12 mouse cellular contexts compared by ENCODE assay signal in the genomic region with DNA sequence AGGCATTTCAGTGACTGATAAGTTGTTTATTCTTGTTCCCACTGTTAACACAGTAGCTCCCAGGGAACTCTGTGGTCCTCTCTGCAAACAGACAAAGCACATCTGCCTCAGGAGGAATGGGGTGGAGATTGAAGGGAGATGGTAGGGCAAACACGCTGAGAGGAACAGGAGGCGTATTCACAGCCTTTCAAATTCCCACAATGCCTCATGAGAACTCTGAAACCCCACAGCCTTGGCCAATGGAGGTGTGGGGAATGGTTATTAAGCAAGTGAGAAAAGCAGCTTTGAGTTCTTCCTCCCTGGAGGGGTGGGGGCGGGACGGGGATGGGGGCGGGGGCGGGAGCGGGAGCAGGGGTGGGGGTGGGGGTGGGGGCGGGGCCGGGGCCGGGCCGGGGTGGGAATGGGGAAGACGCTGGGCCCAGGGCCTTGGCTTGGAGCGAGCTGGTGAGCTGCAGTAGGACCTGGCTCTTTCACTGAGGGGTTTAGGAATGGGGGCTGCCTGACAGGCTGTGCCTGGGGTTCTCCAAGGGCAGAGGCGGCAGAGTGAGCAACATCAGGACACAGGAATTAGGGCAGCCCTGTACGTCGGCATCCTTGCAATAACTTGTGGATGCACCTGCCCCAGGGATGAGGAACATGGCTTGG. TPM values are rescaled to one million over a fixed set of nuclear protein-coding genes. Genes with fewer than 3 reads are reported as not detected.
DNase-seq lines count a peak whose midpoint lies in the region; ATAC-seq and TF ChIP-seq lines count a peak whose summit lies in the region.
"Had no signal": no experiment of that assay in that cellular context is flagged by ENCODE, and none has a peak within 500 bp of the region (broad histone marks: within the 10 kb centered on the region; RNA-seq: fewer than 3 reads in every experiment).

No protein-coding gene starts in this region.

- H3K4me3 ChIP-seq in lung, embryonic 14.5 days (ENCODE audit: low read depth, low read length) = no peak overlapping the region
- H3K4me3 ChIP-seq in embryonic facial prominence, embryonic 11.5 days (ENCODE audit: low read depth, low read length) = no peak overlapping the region
- H3K4me3 ChIP-seq in intestine, embryonic 16.5 days (ENCODE audit: low read length) = no peak overlapping the region
- H3K4me3 ChIP-seq: limb, embryonic 15.5 days had no signal

- no peaks in the 10 kb centered on the region; the same call in 1 of the 2 replicates for H3K9me3 ChIP-seq in lung, embryonic 14.5 days (ENCODE audit: low read depth, low read length)
- H3K9me3 ChIP-seq in embryonic facial prominence, embryonic 11.5 days (replicated peaks; ENCODE audit: control insufficient read depth, low read length) = no peaks in the 10 kb centered on the region
- H3K9me3 ChIP-seq in intestine, embryonic 16.5 days (ENCODE audit: control insufficient read depth, low read length) = no peaks in the 10 kb centered on the region
- H3K9me3 ChIP-seq: limb, embryonic 15.5 days had no signal

- no peaks in the 10 kb centered on the region for H3K36me3 ChIP-seq in lung, embryonic 14.5 days (ENCODE audit: insufficient read depth)
- no peaks in the 10 kb centered on the region for H3K36me3 ChIP-seq in embryonic facial prominence, embryonic 11.5 days (replicated peaks; ENCODE audit: control insufficient read depth, insufficient read depth, low read depth, low read length)
- H3K36me3 ChIP-seq in intestine, embryonic 16.5 days (ENCODE audit: control insufficient read depth, insufficient read depth, low read length) = no peaks in the 10 kb centered on the region
- H3K36me3 ChIP-seq: limb, embryonic 15.5 days had no signal

- no peak overlapping the region for H3K9ac ChIP-seq in lung, embryonic 14.5 days
- H3K9ac ChIP-seq in embryonic facial prominence, embryonic 11.5 days (replicated peaks; ENCODE audit: low read length) = no peak overlapping the region
- no peak overlapping the region for H3K9ac ChIP-seq in intestine, embryonic 16.5 days (ENCODE audit: low read depth, low read length)
- H3K9ac ChIP-seq: limb, embryonic 15.5 days had no signal

- no peaks in the 10 kb centered on the region for H3K27me3 ChIP-seq in lung, embryonic 14.5 days (ENCODE audit: insufficient read depth, low read length)
- no peaks in the 10 kb centered on the region for H3K27me3 ChIP-seq in embryonic facial prominence, embryonic 11.5 days (ENCODE audit: control insufficient read depth, insufficient read depth, low read length)
- H3K27me3 ChIP-seq in intestine, embryonic 16.5 days (replicated peaks; ENCODE audit: control insufficient read depth, insufficient read depth, low read length) = no peaks in the 10 kb centered on the region

- no peak overlapping the region for H3K27ac ChIP-seq in lung, embryonic 14.5 days (ENCODE audit: low read depth)
- no peak overlapping the region for H3K27ac ChIP-seq in embryonic facial prominence, embryonic 11.5 days (replicated peaks; ENCODE audit: low read depth, low read length)
- H3K27ac ChIP-seq in intestine, embryonic 16.5 days (ENCODE audit: low read length) = no peak overlapping the region
- H3K27ac ChIP-seq: limb, embryonic 15.5 days had no signal

- H3K4me1 ChIP-seq in lung, embryonic 14.5 days (ENCODE audit: insufficient read depth) = no peaks in the 10 kb centered on the region
- H3K4me1 ChIP-seq in embryonic facial prominence, embryonic 11.5 days (ENCODE audit: control insufficient read depth, insufficient read depth, low read length) = no peaks in the 10 kb centered on the region
- peaks cover 7% of the 10 kb centered on the region; the same call in 1 of the 2 replicates for H3K4me1 ChIP-seq in intestine, embryonic 16.5 days (ENCODE audit: control insufficient read depth, insufficient read depth, low read length)
- H3K4me1 ChIP-seq: limb, embryonic 15.5 days had no signal

- 16% methylated on average over 8 of the region's 16 CpGs for WGBS in lung, embryonic 14.5 days
- WGBS in embryonic facial prominence, embryonic 11.5 days = 11% methylated on average over 13 of the region's 16 CpGs
- 10% methylated on average over 16 of the region's 16 CpGs for WGBS in intestine, embryonic 16.5 days

- peak overlapping the region; percentile 23; the same call in 1 of the 2 replicates for H3K4me2 ChIP-seq in lung, embryonic 14.5 days
- H3K4me2 ChIP-seq in embryonic facial prominence, embryonic 11.5 days (ENCODE audit: low read depth, low read length) = no peak overlapping the region
- 0 out of 2 replicates have a peak overlapping the region, but pooled peaks have one; percentile 6 for H3K4me2 ChIP-seq in intestine, embryonic 16.5 days (ENCODE audit: low read depth, low read length)
- H3K4me2 ChIP-seq: limb, embryonic 15.5 days had no signal

- TF ChIP-seq CTCF in lung, embryonic 14.5 days (IDR thresholded peaks at IDR 0.05; ENCODE audit: low read depth) = no peak

- no peak for ATAC-seq in lung, embryonic 14.5 days (ENCODE audit: insufficient read depth)
- ATAC-seq in embryonic facial prominence, embryonic 11.5 days (replicated peaks; ENCODE audit: insufficient number of reproducible peaks, low FRiP score, low TSS enrichment, low read depth) = no peak
- no peak for ATAC-seq in intestine, embryonic 16.5 days

- peak; percentile 38 for DNase-seq in lung, embryonic 14.5 days
- no peak for DNase-seq in lung, postnatal 25 days (ENCODE audit: low spot score)
- DNase-seq in ZHBTc4 (ENCODE audit: low read depth, low spot score) = peak; percentile 68
- DNase-seq in embryonic facial prominence, embryonic 11.5 days (ENCODE audit: low spot score) = peak; percentile 35
- no peak for DNase-seq in testis, postnatal 10 days (ENCODE audit: low spot score)
- no peak for DNase-seq in urinary bladder, postnatal 25 days (ENCODE audit: low spot score)
- DNase-seq in adrenal gland, postnatal 36 days = no peak
- DNase-seq: heart, postnatal 4 days; lung, postnatal 4 days had no signal

RNA-seq across cellular contexts. Expression of gene Klhdc7a, which starts 25.4 kb away (rescaled TPM):
- 0.47 and 0.53 TPM in 2 replicates for polyA plus RNA-seq in lung, embryonic 14.5 days (2014; fragmentation: Nextera tagmentation; extraction: Ambion mirVana)
- polyA plus RNA-seq in embryonic facial prominence, embryonic 11.5 days (2014; fragmentation: Nextera tagmentation; extraction: Ambion mirVana) = 0.08 and 0.10 TPM in 2 replicates
- polyA plus RNA-seq in intestine, embryonic 16.5 days (2015; fragmentation: Nextera tagmentation; extraction: Ambion mirVana) = 0.22 and 0.27 TPM in 2 replicates
- 10 to 100 TPM; 12.5 to 16.8 TPM for total RNA-seq in adrenal gland, postnatal 36 days (2021)
- total RNA-seq: granulocyte monocyte progenitor cell, adult 5-6 weeks had no signal

Comparison
In these comparisons a context has a peak if more than half of its experiments do, and no peak if none do; other contexts are left out.
1. DNase-seq: peak in lung, embryonic 14.5 days (single experiment), ZHBTc4 (single experiment) and embryonic facial prominence, embryonic 11.5 days (single experiment); none in lung, postnatal 25 days (single experiment), testis, postnatal 10 days (single experiment), urinary bladder, postnatal 25 days (single experiment) and adrenal gland, postnatal 36 days (0 of 2).